Mouse (Mus musculus) layer of hippocampus, adult 11-12 months (tissue): ENCODE measurements around the gene Alkbh6.

Experiments used
- DNase-seq: peaks from one replicate; pipeline ENCODE4 v3.0.0; 2022; ENCODE audit warnings: low spot score

Alkbh6 gene

DNA sequence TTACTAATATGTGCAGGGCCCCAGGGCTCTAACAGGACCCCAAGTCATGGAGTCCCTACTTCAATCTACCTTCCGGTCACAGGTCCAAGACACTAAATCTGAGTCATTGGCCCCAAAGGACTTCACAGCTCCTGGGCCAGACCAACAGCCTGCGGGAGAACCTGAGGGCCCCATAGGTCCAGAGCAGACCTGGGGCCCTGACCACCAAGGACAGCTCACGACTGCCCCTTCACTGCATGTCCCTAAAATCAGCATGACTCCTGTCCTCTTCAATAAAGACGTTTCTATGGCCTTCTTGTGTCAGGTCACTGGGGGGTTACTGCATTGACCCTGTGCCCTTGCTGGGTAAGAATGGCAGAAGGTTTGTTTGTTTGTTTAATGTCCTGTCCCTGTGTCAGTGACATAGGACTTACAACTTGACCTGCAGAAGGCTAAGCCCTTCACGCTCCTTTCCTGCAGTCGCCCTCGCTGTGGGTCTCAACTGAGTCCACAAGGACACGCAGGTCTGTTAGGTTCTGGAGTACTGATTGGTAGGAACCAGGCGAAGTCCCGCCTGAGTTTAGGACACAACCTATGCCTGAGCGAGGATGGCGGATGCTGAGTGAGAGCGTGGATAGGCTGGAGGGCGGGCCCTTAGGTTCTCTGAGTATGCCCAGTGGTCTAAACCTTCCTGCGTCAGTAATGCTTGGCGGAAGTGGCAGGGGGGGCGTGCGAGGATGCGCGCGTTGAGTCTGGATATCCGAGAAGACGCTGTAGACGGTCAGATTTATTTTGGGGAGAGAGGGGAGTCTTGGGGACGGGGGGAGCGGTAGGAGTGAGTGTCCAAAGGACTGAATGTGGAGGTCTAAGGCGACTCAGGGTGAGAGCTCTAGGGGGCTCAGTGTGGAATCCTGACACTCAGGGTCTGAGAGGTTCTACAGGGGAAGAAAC, at the start of gene Alkbh6:
TSS of gene Alkbh6 (plus strand) at position 642 of the 930 bp plus-strand sequence.
- DNase-seq: peak; percentile 96

DNA sequence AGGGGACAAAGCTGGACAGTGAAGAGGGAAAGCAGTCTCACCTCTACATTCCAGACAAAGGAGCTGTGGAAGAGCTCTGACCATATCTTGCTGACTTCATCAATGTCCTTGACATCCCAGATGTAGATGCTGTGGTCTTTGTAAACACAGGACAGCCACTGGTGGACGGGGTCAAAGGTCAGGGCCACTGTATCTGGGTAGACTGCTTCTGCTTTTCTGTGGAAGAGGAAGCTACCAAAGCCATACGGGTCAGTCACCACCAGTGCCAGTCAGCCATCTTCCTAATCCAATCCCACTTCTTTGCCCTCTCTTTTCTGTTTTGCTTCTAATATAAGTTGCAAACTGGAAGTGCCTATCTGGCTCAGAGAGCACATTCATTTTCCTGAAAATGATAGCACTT, 43.5 kb upstream of the Alkbh6 start:
- no peak for DNase-seq

DNA sequence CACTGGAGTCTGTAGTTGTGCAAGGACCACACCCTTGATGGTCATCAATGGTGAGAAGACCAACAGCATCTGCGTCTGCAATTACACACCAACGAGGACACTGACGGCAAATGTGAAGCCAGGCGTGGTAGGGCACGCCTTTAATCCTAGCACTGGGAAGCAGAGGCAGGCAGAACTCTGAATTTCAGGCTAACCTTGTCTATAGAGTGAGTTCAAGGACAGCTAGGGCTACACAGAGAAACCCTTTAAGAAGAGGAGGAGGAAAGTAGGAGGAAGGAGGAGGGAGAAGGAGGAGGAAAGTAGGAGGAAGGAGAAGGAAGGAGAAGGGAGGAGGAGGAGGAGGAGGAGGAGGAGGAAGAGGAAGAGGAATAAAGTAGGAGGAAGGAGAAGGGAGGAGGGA, 43.0 kb upstream of the Alkbh6 start:
- DNase-seq: no peak

DNA sequence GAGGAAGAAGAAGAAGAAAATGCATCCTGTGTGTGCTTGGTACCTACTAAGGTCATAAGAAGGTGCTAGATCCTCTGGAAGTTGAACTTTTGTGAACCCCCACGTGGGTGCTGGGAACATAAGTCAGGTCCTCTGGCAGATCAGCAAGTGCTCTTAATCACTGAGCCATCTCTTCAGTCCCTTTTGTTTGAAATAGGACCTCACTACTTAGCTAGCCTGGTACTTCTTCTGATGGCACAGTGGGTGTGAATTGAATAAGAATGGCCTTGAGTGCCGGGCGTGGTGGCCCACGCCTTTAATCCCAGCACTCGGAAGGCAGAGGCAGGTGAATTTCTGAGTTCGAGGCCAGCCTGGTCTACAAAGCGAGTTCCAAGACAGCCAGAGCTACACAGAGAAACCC, 42.6 kb upstream of the Alkbh6 start:
- DNase-seq: no peak

DNA sequence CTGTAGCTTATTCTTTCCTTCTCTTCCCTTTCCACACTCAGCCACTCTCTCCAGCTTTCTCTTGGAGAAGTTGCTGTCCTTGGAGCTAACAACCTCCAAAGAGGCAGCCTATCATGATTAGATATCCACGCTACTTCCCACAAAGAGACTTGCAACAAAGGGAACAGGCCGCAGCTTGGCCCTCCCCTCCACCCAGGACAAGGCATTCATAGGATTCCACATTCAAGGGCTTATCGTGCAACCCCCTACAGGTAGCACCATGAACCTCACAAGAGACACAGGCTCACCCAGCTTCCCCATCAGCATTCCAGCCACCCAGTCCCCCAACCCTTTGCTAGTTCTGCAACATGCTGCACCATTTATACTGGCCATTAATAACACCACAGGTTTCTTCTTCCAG, 41.7 kb upstream of the Alkbh6 start:
- no peak for DNase-seq

DNA sequence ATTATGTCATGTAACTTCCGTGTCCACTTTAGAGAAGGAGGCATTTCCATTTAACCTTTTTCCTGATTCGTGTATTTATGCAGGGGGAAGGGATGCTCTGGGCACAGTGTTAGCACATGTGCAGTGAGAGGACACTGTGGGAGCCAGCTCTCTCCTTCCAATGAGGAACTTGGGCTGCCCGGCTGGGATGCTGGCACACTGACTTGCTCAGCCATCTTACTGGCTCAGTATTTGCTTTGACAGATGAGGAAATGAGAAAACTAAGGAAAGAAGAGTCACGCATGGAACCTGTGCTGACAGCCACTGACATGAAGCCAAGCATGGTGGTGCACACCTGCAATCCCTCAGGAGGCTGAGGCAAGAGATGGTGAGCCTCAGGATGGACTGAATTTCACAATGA, 38.9 kb upstream of the Alkbh6 start:
- no peak for DNase-seq

DNA sequence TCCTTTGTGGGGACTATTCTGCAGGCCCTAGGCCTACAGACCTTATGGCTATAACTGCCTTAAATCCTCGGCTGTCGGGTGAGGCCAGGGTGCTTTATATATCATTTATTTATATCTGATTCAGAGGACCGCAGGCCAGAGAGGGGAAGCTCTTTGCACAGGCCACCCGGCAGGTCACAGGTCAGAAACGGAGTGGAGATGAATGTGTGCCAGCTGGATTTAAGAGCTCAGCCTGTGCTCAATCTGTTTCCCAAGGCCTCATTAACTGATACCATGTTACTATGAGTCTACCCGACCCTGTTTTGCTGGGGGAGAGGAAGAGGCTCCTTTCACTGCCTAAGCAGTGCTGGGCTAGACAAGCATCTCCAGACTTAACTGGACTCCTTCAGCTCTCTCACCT, 34.1 kb upstream of the Alkbh6 start:
- no peak for DNase-seq

DNA sequence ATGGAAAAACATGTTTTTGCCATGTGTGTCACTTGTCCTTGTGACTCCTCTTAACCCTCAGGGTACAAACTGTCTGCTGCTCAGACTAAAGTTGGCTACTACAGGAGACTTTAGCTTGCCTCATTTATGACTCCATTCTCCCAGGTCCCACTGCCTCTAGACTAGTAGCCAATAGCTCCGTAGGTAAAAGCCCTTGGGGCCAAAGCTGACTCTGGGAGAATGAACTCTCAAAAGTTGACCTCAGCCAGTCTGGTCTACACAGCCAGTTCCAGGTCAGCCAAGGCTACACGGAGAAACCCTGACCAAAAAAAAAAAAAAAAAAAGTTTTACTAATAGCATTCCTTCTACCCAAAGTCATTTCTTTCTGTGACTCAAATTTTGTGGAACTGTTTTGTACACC, 29.6 kb upstream of the Alkbh6 start:
- DNase-seq: no peak

DNA sequence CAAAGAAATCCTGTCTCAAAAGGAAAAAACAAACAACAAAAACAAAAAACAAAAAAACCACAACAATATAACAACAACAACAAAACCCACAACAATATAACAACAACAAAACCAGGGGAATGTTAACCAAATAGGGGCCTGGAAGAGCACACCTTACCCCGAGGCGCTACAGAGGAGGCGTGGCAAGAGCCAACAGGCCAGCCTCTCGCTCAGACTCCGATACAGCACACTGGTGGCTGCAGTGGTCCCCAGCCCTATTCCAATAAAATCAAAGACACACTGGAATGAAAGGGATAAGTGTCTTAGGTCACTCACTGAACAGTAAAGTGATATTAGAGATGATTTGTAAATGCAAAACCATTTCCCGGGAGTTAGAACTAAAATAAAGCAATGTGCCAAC, 29.0 kb upstream of the Alkbh6 start:
- no peak for DNase-seq

DNA sequence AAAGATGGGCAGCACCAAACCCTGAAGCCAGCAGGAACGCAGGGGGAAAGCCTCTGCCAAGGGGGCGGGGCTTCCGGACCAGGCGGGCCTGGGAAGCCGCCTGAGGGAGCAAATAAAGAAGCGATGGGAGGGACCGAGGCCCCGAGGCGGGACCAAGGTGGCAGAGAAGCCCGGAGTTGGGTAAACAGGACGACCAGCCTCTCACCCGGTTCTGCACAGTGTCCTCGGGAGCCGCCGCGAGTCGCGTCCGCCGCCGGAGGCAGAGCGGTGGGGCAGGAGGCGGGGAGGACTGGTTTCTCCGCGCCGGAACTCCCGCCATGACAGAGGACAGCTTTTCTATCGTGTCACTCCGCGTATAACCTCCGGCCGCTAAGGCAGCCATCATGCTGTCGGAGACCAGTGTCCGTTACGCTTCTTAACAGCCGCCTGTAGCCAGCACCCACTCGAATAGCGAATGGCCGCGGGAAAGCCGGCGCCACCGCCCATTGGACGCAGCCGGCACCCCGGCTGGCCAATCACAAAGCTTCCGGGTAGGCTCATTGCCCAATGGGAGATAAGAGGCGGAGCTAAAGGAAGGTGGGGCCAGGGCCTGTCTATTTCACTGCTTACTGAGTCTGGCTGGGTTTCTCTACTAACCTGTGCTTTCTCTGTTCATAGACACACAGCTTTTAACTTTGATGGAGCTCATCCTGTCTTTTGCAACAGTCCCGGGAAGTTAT, 28.4 kb upstream of the Alkbh6 start, which contains the start of the genes Thap8 and Wdr62:
TSS of gene Thap8 (plus strand) at position 144 of the 719 bp plus-strand sequence.
TSS of gene Wdr62 (minus strand) at position 469 of the 719 bp plus-strand sequence.
- DNase-seq: peak; percentile 92

DNA sequence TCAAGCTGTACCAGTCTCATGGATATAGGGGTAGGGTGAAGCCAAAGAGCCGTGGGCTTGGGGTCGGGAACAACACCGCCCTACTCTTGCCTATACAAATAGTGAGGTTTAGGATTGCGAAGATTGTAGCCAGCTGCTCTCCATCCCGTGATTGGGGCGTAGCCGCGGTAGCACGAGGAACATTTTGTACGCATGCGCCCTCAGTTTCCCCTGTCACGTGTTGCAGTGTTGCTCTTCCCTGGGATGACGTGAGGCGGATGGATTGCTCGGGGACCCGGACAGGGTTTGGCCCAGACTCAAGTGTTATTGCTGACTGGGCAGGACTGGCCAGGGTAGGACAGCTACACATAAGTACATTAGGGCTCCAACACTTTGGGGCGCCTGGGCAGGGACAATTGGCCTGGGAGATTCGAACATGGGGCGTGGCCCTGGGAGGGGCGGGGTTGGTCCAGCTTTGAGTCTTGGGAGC, 27.8 kb upstream of the Alkbh6 start:
- DNase-seq: peak; percentile 91

DNA sequence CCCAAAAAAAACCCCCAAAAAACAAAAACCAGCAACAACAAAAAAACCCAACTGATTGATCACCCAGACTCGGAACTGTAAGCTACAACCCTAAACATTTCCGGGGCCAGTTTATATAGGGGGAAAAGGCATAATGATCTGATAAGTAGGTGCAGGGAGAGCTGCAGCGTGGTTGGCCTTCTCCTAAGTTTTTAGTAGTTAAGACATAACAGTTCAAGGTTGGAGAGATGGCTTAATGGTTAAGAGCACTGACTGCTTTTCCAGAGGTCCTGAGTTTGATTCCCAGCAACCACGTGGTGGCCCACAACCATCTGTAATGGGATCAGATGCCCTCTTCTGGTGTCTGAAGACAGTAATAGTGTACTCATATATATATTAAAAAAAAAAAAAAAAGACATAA, 27.0 kb upstream of the Alkbh6 start:
- DNase-seq: no peak

DNA sequence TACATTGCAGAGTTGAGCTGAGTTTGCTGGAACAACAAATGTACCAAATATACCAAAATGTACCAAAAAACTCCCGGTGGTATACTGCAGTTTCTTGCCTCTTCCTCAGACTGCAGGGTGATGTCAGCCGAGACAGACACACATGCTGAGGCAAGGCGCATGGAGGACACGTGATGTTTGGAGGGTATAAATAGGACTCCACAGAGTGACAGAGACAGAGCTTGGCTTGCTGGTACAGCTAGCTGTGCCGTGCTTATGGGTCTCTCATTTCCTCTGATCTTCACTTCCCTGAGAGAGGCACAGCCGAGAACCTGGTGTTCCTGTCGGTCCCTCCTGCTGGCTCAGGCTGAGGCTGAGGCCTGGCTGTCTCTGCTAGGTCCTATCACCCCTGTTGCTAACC, 25.8 kb upstream of the Alkbh6 start:
- no peak for DNase-seq

DNA sequence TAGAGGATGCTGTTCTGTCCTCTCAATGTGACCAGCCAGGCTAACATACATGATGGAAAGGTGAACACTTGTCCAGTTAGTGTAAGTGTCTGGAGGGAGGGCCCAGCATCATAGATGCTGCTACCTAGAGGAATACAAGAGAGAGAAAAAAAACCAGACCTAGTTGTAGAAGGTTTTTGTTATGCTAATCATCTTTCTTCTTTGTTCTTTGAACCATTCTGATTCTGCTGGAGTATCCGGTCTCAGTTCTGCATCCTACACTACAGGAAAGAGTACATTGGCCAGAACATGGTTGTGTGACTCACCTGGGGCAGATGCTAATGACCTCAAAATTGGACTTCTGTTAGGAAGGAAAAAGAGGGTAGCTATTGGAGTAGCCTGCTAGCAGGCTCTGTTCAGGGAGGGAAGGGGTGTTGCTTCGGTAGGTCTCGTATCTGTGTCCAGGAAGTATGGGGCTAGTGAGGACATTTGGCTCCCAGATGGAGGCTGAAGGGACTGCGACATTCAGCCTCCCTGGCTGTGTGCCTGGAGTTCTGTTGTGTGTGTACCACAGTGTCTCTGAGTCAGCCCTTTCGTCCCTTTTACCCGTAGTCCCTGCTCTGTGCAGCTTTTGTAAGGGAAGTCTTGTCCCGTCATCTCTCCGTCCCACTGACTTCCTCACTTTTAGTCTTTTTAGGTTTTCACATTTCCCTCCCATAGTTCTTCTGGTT, 21.7 kb upstream of the Alkbh6 start:
- no peak for DNase-seq

DNA sequence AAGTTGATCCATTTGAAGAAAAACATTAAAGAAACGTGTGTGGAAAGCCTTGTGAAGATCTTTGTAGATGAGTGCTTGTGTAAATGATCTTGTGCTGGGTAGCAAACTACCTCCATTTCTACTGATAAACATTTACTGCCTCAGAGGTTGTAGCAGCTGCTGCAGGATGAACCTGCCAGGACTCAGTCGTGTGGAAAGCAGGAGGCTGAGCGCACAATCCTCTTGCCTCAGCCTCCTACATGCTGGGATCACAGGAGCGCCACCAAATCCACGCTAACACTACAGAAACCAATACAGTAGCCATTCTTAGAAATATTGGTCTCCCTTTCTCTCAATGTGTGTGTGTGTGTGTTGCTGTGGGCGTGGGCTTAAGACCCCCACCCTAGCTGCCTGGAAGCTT, 20.5 kb upstream of the Alkbh6 start:
- DNase-seq: no peak

DNA sequence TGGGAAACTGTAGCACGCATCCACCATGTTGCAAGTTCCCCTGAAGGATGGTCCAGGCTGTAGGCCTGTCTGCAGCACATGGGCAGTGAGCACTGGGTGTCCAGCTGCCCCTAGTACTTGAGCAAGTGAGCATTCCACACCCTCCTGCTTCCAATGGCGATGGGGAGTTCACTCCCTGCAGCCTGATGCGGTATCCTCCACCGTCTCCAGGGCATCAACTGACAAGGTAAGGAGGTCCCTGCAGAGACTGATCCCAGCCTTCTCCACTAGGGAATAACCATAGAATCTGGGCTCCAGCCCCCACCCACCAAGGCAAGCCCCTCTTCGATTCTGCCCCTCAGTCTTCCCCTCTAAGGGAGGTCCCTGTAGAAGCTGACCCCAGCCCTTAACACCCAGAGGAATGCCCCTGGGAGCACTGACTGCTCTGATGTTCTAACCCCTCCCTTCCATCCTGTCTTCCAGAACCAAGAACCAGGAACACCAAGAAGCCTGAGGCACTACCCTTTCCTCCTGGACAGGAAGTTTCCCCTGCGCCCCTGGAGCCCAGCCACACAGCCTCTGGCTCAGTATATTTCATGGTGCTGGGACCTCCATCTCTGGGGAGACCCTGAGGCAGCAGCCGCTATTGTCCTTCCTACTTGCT, 19.3 kb upstream of the Alkbh6 start:
- DNase-seq: no peak

DNA sequence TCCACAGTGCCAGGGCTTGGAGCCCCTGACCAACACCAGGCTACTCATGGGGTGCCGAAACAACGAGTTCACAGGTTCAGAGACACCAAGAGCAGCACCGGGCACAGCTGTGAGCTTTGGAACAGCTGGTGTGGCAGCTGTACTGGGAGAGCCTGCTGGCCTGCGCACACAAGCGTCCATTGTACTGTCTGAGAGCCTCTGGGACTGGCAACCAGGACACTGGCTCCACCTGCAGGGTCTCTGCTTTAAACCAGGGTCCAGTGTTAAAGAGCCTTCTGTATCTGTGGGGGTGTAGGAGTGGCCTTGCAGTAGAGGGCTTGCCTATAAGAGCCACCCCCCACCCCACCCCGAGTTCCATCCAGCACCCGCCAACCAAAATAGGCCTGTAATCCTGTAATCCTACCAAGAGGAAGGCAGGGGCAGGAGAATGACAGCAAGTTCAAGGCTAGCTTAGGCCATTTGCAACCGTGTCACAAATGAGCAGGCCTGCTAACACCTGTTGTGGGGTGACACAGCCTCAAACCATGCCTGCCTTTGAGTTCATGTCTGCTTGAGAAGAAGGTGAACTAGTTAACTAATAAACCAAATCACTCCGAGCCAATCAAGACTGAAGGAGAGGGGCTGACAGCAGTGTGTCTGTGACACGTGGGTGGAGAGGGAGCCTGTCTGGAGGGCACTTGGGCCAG, 18.7 kb upstream of the Alkbh6 start:
- DNase-seq: peak; percentile 70

DNA sequence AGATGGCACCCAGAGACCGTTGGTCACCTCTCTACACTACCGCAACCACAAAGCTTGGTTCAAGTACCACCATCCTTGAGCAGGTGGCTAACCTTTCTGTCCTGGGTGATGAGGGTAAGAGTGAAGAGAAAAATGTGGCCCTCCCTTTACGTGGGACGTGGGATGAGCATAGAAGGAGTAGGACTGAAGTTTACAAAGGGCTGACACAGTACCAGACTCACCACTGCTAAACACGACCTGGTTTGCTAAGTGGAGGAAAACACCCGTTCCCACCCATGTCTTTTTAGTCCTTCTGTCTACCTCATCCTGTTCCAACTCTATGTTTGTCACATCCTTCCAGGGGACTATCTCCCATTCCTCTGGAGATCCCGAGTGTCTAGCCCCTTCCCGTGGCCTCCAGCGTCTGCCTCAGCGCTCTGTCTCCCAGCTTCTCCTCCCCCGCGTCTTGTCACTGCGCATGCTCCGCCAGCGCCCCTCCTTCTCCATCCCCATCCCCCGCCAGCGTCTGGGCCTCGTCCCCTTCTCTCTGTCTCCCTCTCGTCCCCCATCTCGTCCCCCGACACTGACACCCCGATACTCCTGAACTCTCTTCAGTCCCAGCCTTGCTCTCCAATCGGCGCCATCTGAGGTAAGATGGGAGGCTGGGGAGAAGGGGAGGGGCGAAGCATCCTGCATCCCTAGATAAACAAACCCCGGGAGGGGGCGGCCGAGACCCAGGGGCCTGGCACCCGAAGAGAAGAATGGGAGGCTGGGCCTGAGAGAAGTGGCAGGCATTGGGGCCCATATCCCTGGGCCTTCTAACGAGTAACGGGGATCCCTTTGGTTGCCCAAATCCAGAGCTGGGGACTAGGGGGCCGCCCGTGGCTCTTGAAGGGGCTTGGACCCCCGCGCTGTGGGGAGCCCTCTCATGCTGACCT, 17.0 kb upstream of the Alkbh6 start, which contains the start of gene Clip3:
TSS of gene Clip3 (plus strand) at position 514 of the 917 bp plus-strand sequence.
- DNase-seq: peak; percentile 91

DNA sequence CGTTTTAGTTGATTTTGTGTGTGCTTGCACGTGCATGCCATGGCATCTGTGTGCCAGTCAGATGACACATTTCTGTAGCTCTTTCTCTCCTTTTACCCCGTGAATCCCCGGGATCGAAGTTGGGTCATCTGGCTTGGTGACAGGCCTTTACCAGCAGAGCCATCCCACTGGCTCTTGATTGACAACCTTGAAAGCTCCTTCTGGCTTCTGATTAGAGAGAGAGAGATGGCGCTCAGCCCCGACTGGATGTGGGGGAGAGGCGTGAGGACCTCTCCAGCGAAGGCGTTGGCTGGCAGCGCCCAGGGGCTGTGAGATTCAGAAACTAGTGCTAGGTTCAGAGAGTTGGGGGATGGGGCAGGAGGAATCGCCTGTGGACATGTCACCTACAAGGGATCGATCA, 14.7 kb upstream of the Alkbh6 start:
- no peak for DNase-seq

DNA sequence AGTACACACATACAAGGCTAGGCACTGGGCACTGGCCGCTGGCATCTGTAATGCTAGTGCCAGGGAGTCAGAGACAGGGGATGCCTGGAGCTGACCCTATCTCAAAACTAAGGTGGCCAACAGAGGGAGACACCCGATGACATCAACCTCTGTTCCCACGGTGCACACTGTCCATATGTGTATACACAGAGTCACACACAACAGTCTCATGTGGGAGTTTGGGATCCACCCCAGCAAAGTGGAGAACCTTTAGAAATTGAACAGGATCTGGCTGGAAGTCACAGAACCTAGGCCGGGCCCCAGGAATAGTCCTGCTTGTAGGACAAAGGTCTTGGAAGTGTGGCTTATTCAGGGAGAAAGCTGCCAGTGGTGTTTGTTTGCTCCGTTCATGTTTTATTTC, 14.2 kb upstream of the Alkbh6 start:
- no peak for DNase-seq
